ENCODE assay signal across 8 mouse cellular contexts in the genomic region with DNA sequence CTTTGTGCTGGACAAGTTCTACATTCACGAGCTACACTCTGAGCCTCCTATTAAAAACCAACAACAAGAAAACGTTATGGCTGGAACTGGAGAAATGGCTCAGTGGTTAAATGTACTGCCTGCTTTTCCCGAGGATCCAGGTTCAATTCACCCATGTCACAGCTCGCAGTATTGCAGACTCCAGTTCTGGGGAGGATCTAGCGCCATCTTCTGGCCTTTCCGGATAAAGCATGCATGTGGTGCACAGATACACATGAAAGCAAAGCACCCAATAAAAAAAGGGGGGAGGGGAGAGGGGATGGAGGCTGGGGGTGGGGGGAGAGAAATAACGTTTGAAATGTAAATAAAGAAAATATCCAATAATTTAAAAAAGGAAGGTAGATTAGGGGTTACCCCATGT. TPM values are rescaled to one million over a fixed set of nuclear protein-coding genes. Genes with fewer than 3 reads are reported as not detected.
DNase-seq lines count a peak whose midpoint lies in the region; ATAC-seq lines count a peak whose summit lies in the region.

No protein-coding gene starts in this region.

- WGBS in hindbrain, embryonic 10.5 days: 20% methylated on average over 7 of the region's 7 CpGs
- WGBS in hindbrain, embryonic 13.5 days: 18% methylated on average over 7 of the region's 7 CpGs

- H3K36me3 ChIP-seq in hindbrain, embryonic 10.5 days: no peaks in the 10 kb centered on the region
- H3K36me3 ChIP-seq in hindbrain, embryonic 13.5 days: no peaks in the 10 kb centered on the region

- no peak overlapping the region for H3K9ac ChIP-seq in hindbrain, embryonic 13.5 days

- ATAC-seq in hindbrain, embryonic 13.5 days (ENCODE audit: low FRiP score): no peak
- ATAC-seq in monocyte, adult 5-6 weeks (replicated peaks; ENCODE audit: insufficient number of reproducible peaks, low FRiP score, low TSS enrichment, poor library complexity, severe bottlenecking): 0 out of 2 replicates have a peak, but pooled peaks have one; percentile 47

- H3K27ac ChIP-seq in hindbrain, embryonic 10.5 days: no peak overlapping the region
- no peak overlapping the region for H3K27ac ChIP-seq in hindbrain, embryonic 13.5 days

- DNase-seq in hindbrain, embryonic 10.5 days (ENCODE audit: low spot score): peak; percentile 81
- peak; percentile 69 for DNase-seq in CD4-positive, CD25-positive, alpha-beta regulatory T cell, adult 2 months (ENCODE audit: low read depth, low spot score)
- peak; percentile 53 to 83 for DNase-seq in adrenal gland, adult (ENCODE audit: inconsistent age in 2 of 2, low spot score in 1 of 2)
- peak; percentile 16 for DNase-seq in embryo, embryonic 11.5 days (ENCODE audit: low read depth, low spot score)
- DNase-seq in kidney, postnatal 4 days: peak; percentile 85
- peak; percentile 33 to 78 for DNase-seq in urinary bladder, postnatal 4 days (ENCODE audit: low spot score in 2 of 2)

- H3K9me3 ChIP-seq in hindbrain, embryonic 10.5 days: no peaks in the 10 kb centered on the region
- H3K9me3 ChIP-seq in hindbrain, embryonic 13.5 days: no peaks in the 10 kb centered on the region

- H3K4me1 ChIP-seq in hindbrain, embryonic 10.5 days (replicated peaks): no peaks in the 10 kb centered on the region
- no peaks in the 10 kb centered on the region for H3K4me1 ChIP-seq in hindbrain, embryonic 13.5 days (replicated peaks)

- no peak overlapping the region for H3K4me2 ChIP-seq in hindbrain, embryonic 13.5 days

- H3K4me3 ChIP-seq in hindbrain, embryonic 10.5 days: no peak overlapping the region
- H3K4me3 ChIP-seq in hindbrain, embryonic 13.5 days: no peak overlapping the region

- H3K27me3 ChIP-seq in hindbrain, embryonic 10.5 days (ENCODE audit: insufficient read depth, poor library complexity, severe bottlenecking): no peaks in the 10 kb centered on the region
- no peaks in the 10 kb centered on the region for H3K27me3 ChIP-seq in hindbrain, embryonic 13.5 days

RNA-seq across cellular contexts. Expression of a gene that starts 45.5 kb away (rescaled TPM):
- polyA plus RNA-seq in hindbrain, embryonic 10.5 days (2016; fragmentation: Nextera tagmentation; extraction: Ambion mirVana): 104 and 106 TPM in 2 replicates
- polyA plus RNA-seq in hindbrain, embryonic 13.5 days (2015; fragmentation: Nextera tagmentation; extraction: Ambion mirVana): 79.7 and 82.0 TPM in 2 replicates
- total RNA-seq in monocyte, adult 5-6 weeks (2017): not detected in 3 replicates

Comparison
In these comparisons a context has a peak if more than half of its experiments do, and no peak if none do; other contexts are left out.
1. DNase-seq: peak in every context shown above with its lines; median percentile 85 in kidney, postnatal 4 days; 81 in hindbrain, embryonic 10.5 days; 69 in CD4-positive, CD25-positive, alpha-beta regulatory T cell, adult 2 months; 68 in adrenal gland, adult; 56 in urinary bladder, postnatal 4 days; 16 in embryo, embryonic 11.5 days.